In genomic region chr5:111262574-111263239, GRCm38 (mm10) we compare ENCODE assay signal across 8 mouse cellular contexts.
DNase-seq lines count a peak whose midpoint lies in the region; ATAC-seq and TF ChIP-seq lines count a peak whose summit lies in the region.

No protein-coding gene starts in this region.

- no peak overlapping the region for H3K4me2 ChIP-seq in forebrain, embryonic 14.5 days (ENCODE audit: low read length)
- H3K4me2 ChIP-seq in hindbrain, postnatal 0 days (ENCODE audit: low read depth, low read length) = no peak overlapping the region
- no peak overlapping the region for H3K4me2 ChIP-seq in liver, embryonic 12.5 days
- H3K4me2 ChIP-seq in neural tube, embryonic 13.5 days = peak overlapping the region; percentile 3; the same call in 1 of the 2 replicates

- peak overlapping the region; percentile 9; the same call in 1 of the 2 replicates for H3K4me3 ChIP-seq in gastrocnemius, adult 2 months
- H3K4me3 ChIP-seq in forebrain, embryonic 14.5 days (ENCODE audit: low read depth, low read length) = no peak overlapping the region
- H3K4me3 ChIP-seq in hindbrain, postnatal 0 days (ENCODE audit: low read length) = no peak overlapping the region
- no peak overlapping the region for H3K4me3 ChIP-seq in liver, embryonic 12.5 days
- no peak overlapping the region for H3K4me3 ChIP-seq in neural tube, embryonic 13.5 days

- DNase-seq in gastrocnemius, adult 2 months = no peak
- no peak for DNase-seq in gastrocnemius, postnatal 4 days (ENCODE audit: low spot score in 2 of 2)
- peak; percentile 62 for DNase-seq in forebrain, embryonic 14.5 days (ENCODE audit: low spot score)
- peak; percentile 69 for DNase-seq in hindbrain, postnatal 0 days (ENCODE audit: low spot score)
- no peak for DNase-seq in frontal cortex, postnatal 14 days (ENCODE audit: low spot score in 2 of 2)
- no peak for DNase-seq in right cerebral cortex, postnatal 36 days (ENCODE audit: low spot score in 2 of 2)

- no peaks in the 10 kb centered on the region for H3K27me3 ChIP-seq in forebrain, embryonic 14.5 days (replicated peaks; ENCODE audit: control insufficient read depth, insufficient read depth, low read length)
- no peaks in the 10 kb centered on the region for H3K27me3 ChIP-seq in hindbrain, postnatal 0 days (ENCODE audit: insufficient read depth, low read length)
- no peaks in the 10 kb centered on the region for H3K27me3 ChIP-seq in liver, embryonic 12.5 days (replicated peaks)
- H3K27me3 ChIP-seq in neural tube, embryonic 13.5 days = no peaks in the 10 kb centered on the region

- WGBS in forebrain, embryonic 14.5 days = 22% methylated on average over 11 of the region's 11 CpGs
- WGBS in hindbrain, postnatal 0 days = 12% methylated on average over 11 of the region's 11 CpGs
- 26% methylated on average over 11 of the region's 11 CpGs for WGBS in liver, embryonic 12.5 days (ENCODE audit: insufficient replicate concordance)
- 16% methylated on average over 11 of the region's 11 CpGs for WGBS in neural tube, embryonic 13.5 days

- peak; percentile 2; the same call in 1 of the 2 replicates for TF ChIP-seq CTCF in gastrocnemius, adult 2 months (IDR thresholded peaks at IDR 0.05)
- peak; percentile 38 for TF ChIP-seq CTCF in hindbrain, postnatal 0 days (IDR thresholded peaks at IDR 0.05; ENCODE audit: low read depth)

- intact Hi-C loops in gastrocnemius, adult 2 months (cut with DNase I) = no loop called here

- H3K4me1 ChIP-seq in forebrain, embryonic 14.5 days (ENCODE audit: control insufficient read depth, insufficient read depth, low read length) = peaks cover 17% of the 10 kb centered on the region
- H3K4me1 ChIP-seq in hindbrain, postnatal 0 days (ENCODE audit: insufficient read depth, low read length) = peaks cover 16% of the 10 kb centered on the region; the same call in 1 of the 2 replicates
- peaks cover 22% of the 10 kb centered on the region for H3K4me1 ChIP-seq in liver, embryonic 12.5 days
- peaks cover 48% of the 10 kb centered on the region for H3K4me1 ChIP-seq in neural tube, embryonic 13.5 days (replicated peaks)

- ATAC-seq in forebrain, embryonic 14.5 days = peak; percentile 45
- ATAC-seq in hindbrain, postnatal 0 days = peak; percentile 48; the same call in 1 of the 2 replicates
- 0 out of 2 replicates have a peak, but pooled peaks have one; percentile 26 for ATAC-seq in liver, embryonic 12.5 days
- ATAC-seq in neural tube, embryonic 13.5 days (ENCODE audit: low read depth) = peak; percentile 32; the same call in 1 of the 2 replicates

- peak overlapping the region; percentile 79 for H3K27ac ChIP-seq in gastrocnemius, adult 2 months
- peak overlapping the region; percentile 63 for H3K27ac ChIP-seq in forebrain, embryonic 14.5 days (ENCODE audit: low read depth, low read length)
- peak overlapping the region; percentile 62 for H3K27ac ChIP-seq in hindbrain, postnatal 0 days
- H3K27ac ChIP-seq in liver, embryonic 12.5 days = peak overlapping the region; percentile 59
- peak overlapping the region; percentile 83 for H3K27ac ChIP-seq in neural tube, embryonic 13.5 days (replicated peaks)

- peaks cover 19% of the 10 kb centered on the region for H3K36me3 ChIP-seq in forebrain, embryonic 14.5 days (ENCODE audit: control insufficient read depth, insufficient read depth, low read length)
- peaks cover 8% of the 10 kb centered on the region; the same call in 1 of the 2 replicates for H3K36me3 ChIP-seq in hindbrain, postnatal 0 days (ENCODE audit: insufficient read depth, low read length)
- peaks cover 7% of the 10 kb centered on the region; the same call in 1 of the 2 replicates for H3K36me3 ChIP-seq in liver, embryonic 12.5 days
- H3K36me3 ChIP-seq in neural tube, embryonic 13.5 days = peaks cover 27% of the 10 kb centered on the region

- peaks cover 5% of the 10 kb centered on the region; the same call in 1 of the 2 replicates for H3K9me3 ChIP-seq in forebrain, embryonic 14.5 days (replicated peaks; ENCODE audit: control insufficient read depth, low read length)
- no peaks in the 10 kb centered on the region for H3K9me3 ChIP-seq in hindbrain, postnatal 0 days (ENCODE audit: low read length)
- no peaks in the 10 kb centered on the region for H3K9me3 ChIP-seq in liver, embryonic 12.5 days (replicated peaks)
- H3K9me3 ChIP-seq in neural tube, embryonic 13.5 days = no peaks in the 10 kb centered on the region

- H3K9ac ChIP-seq in forebrain, embryonic 14.5 days (ENCODE audit: low read length) = peak overlapping the region; percentile 17; the same call in 1 of the 2 replicates
- H3K9ac ChIP-seq in hindbrain, postnatal 0 days (replicated peaks; ENCODE audit: low read length) = no peak overlapping the region
- no peak overlapping the region for H3K9ac ChIP-seq in liver, embryonic 12.5 days
- H3K9ac ChIP-seq in neural tube, embryonic 13.5 days = no peak overlapping the region

Comparison
In these comparisons a context has a peak if more than half of its experiments do, and no peak if none do; other contexts are left out.
1. DNase-seq: peak in forebrain, embryonic 14.5 days (single experiment) and hindbrain, postnatal 0 days (single experiment); none in gastrocnemius, adult 2 months (single experiment), gastrocnemius, postnatal 4 days (0 of 2), frontal cortex, postnatal 14 days (0 of 2) and right cerebral cortex, postnatal 36 days (0 of 2).
2. Peak in every context shown above with its lines, with median percentiles within 50 percentile points of each other: H3K27ac ChIP-seq and ATAC-seq.